13 mouse cellular contexts compared by ENCODE assay signal in the genomic region with DNA sequence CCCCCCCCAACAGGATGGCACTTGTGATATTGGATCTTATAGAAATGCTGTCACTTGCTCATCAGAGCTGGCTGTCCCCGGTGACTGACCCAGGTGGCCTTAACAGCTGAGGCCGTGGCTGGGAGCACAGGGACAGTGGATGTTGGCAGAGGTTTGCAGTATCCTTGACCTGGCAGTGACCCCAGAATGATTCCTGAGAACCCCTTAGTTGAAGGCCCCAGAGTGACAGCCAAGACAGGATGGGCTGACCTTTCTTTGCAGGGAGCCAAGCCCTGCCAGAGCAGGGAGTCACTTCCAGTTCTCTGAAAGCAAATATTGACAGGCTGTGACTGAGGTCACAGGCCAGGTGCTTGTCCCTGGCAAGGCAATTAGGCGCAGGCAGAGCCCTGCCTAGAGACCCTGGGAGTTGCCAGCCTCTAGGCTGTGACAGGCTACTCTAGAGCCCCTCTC. TPM values are rescaled to one million over a fixed set of nuclear protein-coding genes. Genes with fewer than 3 reads are reported as not detected.
DNase-seq lines count a peak whose midpoint lies in the region; ATAC-seq lines count a peak whose summit lies in the region.
"Had no signal": no experiment of that assay in that cellular context is flagged by ENCODE, and none has a peak within 500 bp of the region (broad histone marks: within the 10 kb centered on the region; RNA-seq: fewer than 3 reads in every experiment).

No protein-coding gene starts in this region.

- no peak for DNase-seq in heart, postnatal 36 days
- peak; percentile 84 to 94 for DNase-seq in adrenal gland, adult (ENCODE audit: inconsistent age in 2 of 2, low spot score in 1 of 2)
- no peak for DNase-seq in embryonic facial prominence, embryonic 11.5 days (ENCODE audit: low spot score)
- no peak for DNase-seq in liver, embryonic 13.5 days
- no peak for DNase-seq in cerebellum, postnatal 10 days
- no peak for DNase-seq in kidney, postnatal 4 days
- DNase-seq in forebrain, embryonic 14.5 days (ENCODE audit: low spot score) = no peak
- DNase-seq: retina, postnatal 1 day had no signal

- peaks cover 13% of the 10 kb centered on the region for H3K4me1 ChIP-seq in heart, embryonic 13.5 days
- no peaks in the 10 kb centered on the region for H3K4me1 ChIP-seq in embryonic facial prominence, embryonic 11.5 days (ENCODE audit: control insufficient read depth, insufficient read depth, low read length)
- H3K4me1 ChIP-seq in liver, embryonic 13.5 days (replicated peaks) = peaks cover 8% of the 10 kb centered on the region
- H3K4me1 ChIP-seq in forebrain, embryonic 14.5 days (ENCODE audit: control insufficient read depth, insufficient read depth, low read length) = no peaks in the 10 kb centered on the region

- intact Hi-C loops in heart, postnatal 36 days (cut with DNase I) = no loop called here

- 0 out of 2 replicates have a peak overlapping the region, but pooled peaks have one; percentile 7 for H3K9ac ChIP-seq in heart, embryonic 13.5 days
- no peak overlapping the region for H3K9ac ChIP-seq in embryonic facial prominence, embryonic 11.5 days (replicated peaks; ENCODE audit: low read length)
- H3K9ac ChIP-seq in liver, embryonic 13.5 days = no peak overlapping the region
- H3K9ac ChIP-seq in forebrain, embryonic 14.5 days (ENCODE audit: low read length) = no peak overlapping the region
- H3K9ac ChIP-seq: heart, embryonic 12.5 days; stomach, embryonic 15.5 days had no signal

- H3K27me3 ChIP-seq in heart, embryonic 13.5 days (replicated peaks) = no peaks in the 10 kb centered on the region
- no peaks in the 10 kb centered on the region for H3K27me3 ChIP-seq in embryonic facial prominence, embryonic 11.5 days (ENCODE audit: control insufficient read depth, insufficient read depth, low read length)
- no peaks in the 10 kb centered on the region for H3K27me3 ChIP-seq in liver, embryonic 13.5 days
- H3K27me3 ChIP-seq in forebrain, embryonic 14.5 days (replicated peaks; ENCODE audit: control insufficient read depth, insufficient read depth, low read length) = no peaks in the 10 kb centered on the region
- H3K27me3 ChIP-seq: heart, embryonic 12.5 days; stomach, embryonic 15.5 days had no signal

- no peaks in the 10 kb centered on the region for H3K9me3 ChIP-seq in heart, embryonic 13.5 days
- no peaks in the 10 kb centered on the region for H3K9me3 ChIP-seq in embryonic facial prominence, embryonic 11.5 days (replicated peaks; ENCODE audit: control insufficient read depth, low read length)
- H3K9me3 ChIP-seq in liver, embryonic 13.5 days (replicated peaks) = no peaks in the 10 kb centered on the region
- H3K9me3 ChIP-seq in forebrain, embryonic 14.5 days (replicated peaks; ENCODE audit: control insufficient read depth, low read length) = no peaks in the 10 kb centered on the region
- H3K9me3 ChIP-seq: forebrain, embryonic 10.5 days; heart, embryonic 12.5 days; stomach, embryonic 15.5 days had no signal

- no peak for ATAC-seq in heart, embryonic 13.5 days (ENCODE audit: extremely low read depth, insufficient number of reproducible peaks, low FRiP score, low TSS enrichment)
- peak; percentile 31 for ATAC-seq in embryonic facial prominence, embryonic 11.5 days (replicated peaks; ENCODE audit: insufficient number of reproducible peaks, low FRiP score, low TSS enrichment, low read depth)
- peak; percentile 59 for ATAC-seq in liver, embryonic 13.5 days (ENCODE audit: low read depth)
- no peak for ATAC-seq in forebrain, embryonic 14.5 days

- no peak overlapping the region for H3K27ac ChIP-seq in heart, embryonic 13.5 days (replicated peaks)
- no peak overlapping the region for H3K27ac ChIP-seq in embryonic facial prominence, embryonic 11.5 days (replicated peaks; ENCODE audit: low read depth, low read length)
- H3K27ac ChIP-seq in liver, embryonic 13.5 days = no peak overlapping the region
- H3K27ac ChIP-seq in forebrain, embryonic 14.5 days (ENCODE audit: low read depth, low read length) = no peak overlapping the region
- H3K27ac ChIP-seq: forebrain, embryonic 10.5 days; stomach, embryonic 15.5 days had no signal

- no peak overlapping the region for H3K4me3 ChIP-seq in heart, embryonic 13.5 days
- no peak overlapping the region for H3K4me3 ChIP-seq in embryonic facial prominence, embryonic 11.5 days (ENCODE audit: low read depth, low read length)
- no peak overlapping the region for H3K4me3 ChIP-seq in liver, embryonic 13.5 days (replicated peaks)
- no peak overlapping the region for H3K4me3 ChIP-seq in forebrain, embryonic 14.5 days (ENCODE audit: low read depth, low read length)
- H3K4me3 ChIP-seq: forebrain, embryonic 10.5 days; heart, embryonic 12.5 days; stomach, embryonic 15.5 days had no signal

- 54% methylated on average over 3 of the region's 3 CpGs for WGBS in heart, embryonic 13.5 days
- WGBS in embryonic facial prominence, embryonic 11.5 days = 46% methylated on average over 3 of the region's 3 CpGs
- WGBS in liver, embryonic 13.5 days (ENCODE audit: insufficient replicate concordance) = 46% methylated on average over 3 of the region's 3 CpGs
- 88% methylated on average over 3 of the region's 3 CpGs for WGBS in forebrain, embryonic 14.5 days

- H3K4me2 ChIP-seq in heart, embryonic 13.5 days = no peak overlapping the region
- no peak overlapping the region for H3K4me2 ChIP-seq in embryonic facial prominence, embryonic 11.5 days (ENCODE audit: low read depth, low read length)
- H3K4me2 ChIP-seq in liver, embryonic 13.5 days = no peak overlapping the region
- H3K4me2 ChIP-seq in forebrain, embryonic 14.5 days (ENCODE audit: low read length) = no peak overlapping the region
- H3K4me2 ChIP-seq: heart, embryonic 12.5 days; stomach, embryonic 15.5 days had no signal

- peaks cover 26% of the 10 kb centered on the region for H3K36me3 ChIP-seq in heart, embryonic 13.5 days
- H3K36me3 ChIP-seq in embryonic facial prominence, embryonic 11.5 days (replicated peaks; ENCODE audit: control insufficient read depth, insufficient read depth, low read depth, low read length) = peaks cover 11% of the 10 kb centered on the region
- H3K36me3 ChIP-seq in liver, embryonic 13.5 days = peaks cover 9% of the 10 kb centered on the region
- H3K36me3 ChIP-seq in forebrain, embryonic 14.5 days (ENCODE audit: control insufficient read depth, insufficient read depth, low read length) = peaks cover 22% of the 10 kb centered on the region

RNA-seq across cellular contexts. Expression of a gene that starts 29.5 kb away (rescaled TPM):
- polyA plus RNA-seq in heart, embryonic 13.5 days (2015; fragmentation: Nextera tagmentation; extraction: Ambion mirVana) = 59.2 and 59.8 TPM in 2 replicates
- total RNA-seq in heart, postnatal 36 days (2021) = 10 to 100 TPM; 39.7 to 43.4 TPM
- polyA plus RNA-seq in embryonic facial prominence, embryonic 11.5 days (2014; fragmentation: Nextera tagmentation; extraction: Ambion mirVana) = 126 and 140 TPM in 2 replicates
- 15.5 and 17.0 TPM in 2 replicates for polyA plus RNA-seq in liver, embryonic 13.5 days (2015; fragmentation: Nextera tagmentation; extraction: Ambion mirVana)
- polyA plus RNA-seq in forebrain, embryonic 14.5 days (2014; fragmentation: Nextera tagmentation; extraction: Ambion mirVana) = 94.6 and 105 TPM in 2 replicates

RNA-seq across cellular contexts. Expression of a gene that starts 29.7 kb away (rescaled TPM):
- polyA plus RNA-seq in heart, embryonic 13.5 days (2015; fragmentation: Nextera tagmentation; extraction: Ambion mirVana) = 3.7 and 4.4 TPM in 2 replicates
- 1 to 10 TPM in 1 of 2 experiments, under 1 TPM in 1; 0.73 to 1.2 TPM for total RNA-seq in heart, postnatal 36 days (2021)
- polyA plus RNA-seq in embryonic facial prominence, embryonic 11.5 days (2014; fragmentation: Nextera tagmentation; extraction: Ambion mirVana) = 13.2 and 14.4 TPM in 2 replicates
- 0.37 and 0.54 TPM in 2 replicates for polyA plus RNA-seq in liver, embryonic 13.5 days (2015; fragmentation: Nextera tagmentation; extraction: Ambion mirVana)
- polyA plus RNA-seq in forebrain, embryonic 14.5 days (2014; fragmentation: Nextera tagmentation; extraction: Ambion mirVana) = 23.6 and 31.3 TPM in 2 replicates
- total RNA-seq: common myeloid progenitor, adult 5-6 weeks had no signal

Comparison
In these comparisons a context has a peak if more than half of its experiments do, and no peak if none do; other contexts are left out.
1. ATAC-seq: peak in embryonic facial prominence, embryonic 11.5 days (single experiment) and liver, embryonic 13.5 days (single experiment); none in heart, embryonic 13.5 days (single experiment) and forebrain, embryonic 14.5 days (single experiment).
2. DNase-seq: peak in adrenal gland, adult (2 of 2); none in heart, postnatal 36 days (0 of 2), embryonic facial prominence, embryonic 11.5 days (single experiment), liver, embryonic 13.5 days (single experiment), cerebellum, postnatal 10 days (0 of 2), kidney, postnatal 4 days (0 of 2) and forebrain, embryonic 14.5 days (single experiment).